Mouse (Mus musculus): ENCODE measurements around the gene Mtap. TPM values are rescaled to one million over a fixed set of nuclear protein-coding genes. Genes with fewer than 3 reads are reported as not detected.

Mtap gene
- polyA plus RNA-seq, 1 experiment = 7.2 TPM

GRCm38 (mm10) chr4:89170931-89171330 is 34.0 kb downstream of the Mtap start:
- WGBS = 92% methylated on average over 6 of the region's 6 CpGs
- Histone ChIP-seq H3K27ac (ENCODE audit: control insufficient read depth, insufficient read depth, low read depth, low read length, poor library complexity) (no peak overlapping the region), H3K4me3 (replicated peaks; ENCODE audit: control insufficient read depth, low read depth, low read length) (no peak overlapping the region), H3K4me1 (ENCODE audit: control insufficient read depth, insufficient read depth, low read length) (no peaks in the 10 kb centered on the region)
- TF ChIP-seq POLR2A (IDR thresholded peaks at IDR 0.05; ENCODE audit: borderline replicate concordance, control insufficient read depth, low read depth, low read length) (no peak), CTCF (IDR thresholded peaks at IDR 0.05; ENCODE audit: control insufficient read depth, insufficient read depth, low read length) (no peak)

- H3K4me3 ChIP-seq (replicated peaks; ENCODE audit: control insufficient read depth, low read depth, low read length) = no peak overlapping the region
- 89% methylated on average over 14 of the region's 14 CpGs for WGBS
- TF ChIP-seq POLR2A (IDR thresholded peaks at IDR 0.05; ENCODE audit: borderline replicate concordance, control insufficient read depth, low read depth, low read length) (no peak), CTCF (IDR thresholded peaks at IDR 0.05; ENCODE audit: control insufficient read depth, insufficient read depth, low read length) (no peak)
- H3K4me1 ChIP-seq (ENCODE audit: control insufficient read depth, insufficient read depth, low read length) = no peaks in the 10 kb centered on the region
- no peak overlapping the region for H3K27ac ChIP-seq (ENCODE audit: control insufficient read depth, insufficient read depth, low read depth, low read length, poor library complexity)
These were observed 36.1 kb downstream of the Mtap start for GRCm38 (mm10) chr4:89172873-89173605.

GRCm38 (mm10) chr4:89177514-89178307 is 40.8 kb downstream of the Mtap start:
- no peaks in the 10 kb centered on the region for H3K4me1 ChIP-seq (ENCODE audit: control insufficient read depth, insufficient read depth, low read length)
- H3K27ac ChIP-seq (ENCODE audit: control insufficient read depth, insufficient read depth, low read depth, low read length, poor library complexity) = no peak overlapping the region
- no peak overlapping the region for H3K4me3 ChIP-seq (replicated peaks; ENCODE audit: control insufficient read depth, low read depth, low read length)
- no peak for TF ChIP-seq CTCF (IDR thresholded peaks at IDR 0.05; ENCODE audit: control insufficient read depth, insufficient read depth, low read length)
- no peak for TF ChIP-seq POLR2A (IDR thresholded peaks at IDR 0.05; ENCODE audit: borderline replicate concordance, control insufficient read depth, low read depth, low read length)
- 82% methylated on average over 6 of the region's 6 CpGs for WGBS

- Histone ChIP-seq H3K27ac (ENCODE audit: control insufficient read depth, insufficient read depth, low read depth, low read length, poor library complexity) (no peak overlapping the region), H3K4me1 (ENCODE audit: control insufficient read depth, insufficient read depth, low read length) (no peaks in the 10 kb centered on the region), H3K4me3 (replicated peaks; ENCODE audit: control insufficient read depth, low read depth, low read length) (no peak overlapping the region)
- TF ChIP-seq CTCF (IDR thresholded peaks at IDR 0.05; ENCODE audit: control insufficient read depth, insufficient read depth, low read length) = no peak
- TF ChIP-seq POLR2A (IDR thresholded peaks at IDR 0.05; ENCODE audit: borderline replicate concordance, control insufficient read depth, low read depth, low read length) = no peak
- 85% methylated on average over 5 of the region's 5 CpGs for WGBS
These were observed 43.2 kb downstream of the Mtap start for GRCm38 (mm10) chr4:89180121-89180520.

GRCm38 (mm10) chr4:89181656-89182055 is 44.7 kb downstream of the Mtap start:
- 86% methylated on average over 2 of the region's 2 CpGs for WGBS
- TF ChIP-seq POLR2A (IDR thresholded peaks at IDR 0.05; ENCODE audit: borderline replicate concordance, control insufficient read depth, low read depth, low read length) (no peak), CTCF (IDR thresholded peaks at IDR 0.05; ENCODE audit: control insufficient read depth, insufficient read depth, low read length) (no peak)

GRCm38 (mm10) chr4:89182486-89182885 is 45.6 kb downstream of the Mtap start:
- H3K27ac ChIP-seq (ENCODE audit: control insufficient read depth, insufficient read depth, low read depth, low read length, poor library complexity) = no peak overlapping the region
- no peaks in the 10 kb centered on the region for H3K4me1 ChIP-seq (ENCODE audit: control insufficient read depth, insufficient read depth, low read length)
- no peak overlapping the region for H3K4me3 ChIP-seq (replicated peaks; ENCODE audit: control insufficient read depth, low read depth, low read length)
- TF ChIP-seq POLR2A (IDR thresholded peaks at IDR 0.05; ENCODE audit: borderline replicate concordance, control insufficient read depth, low read depth, low read length) = no peak
- TF ChIP-seq CTCF (IDR thresholded peaks at IDR 0.05; ENCODE audit: control insufficient read depth, insufficient read depth, low read length) = no peak
- WGBS = 78% methylated on average over 3 of the region's 3 CpGs

More at GRCm38 (mm10) chr4:89181656-89182055, 44.7 kb downstream of the Mtap start:
- Histone ChIP-seq H3K4me1 (ENCODE audit: control insufficient read depth, insufficient read depth, low read length) (no peaks in the 10 kb centered on the region), H3K4me3 (replicated peaks; ENCODE audit: control insufficient read depth, low read depth, low read length) (no peak overlapping the region), H3K27ac (ENCODE audit: control insufficient read depth, insufficient read depth, low read depth, low read length, poor library complexity) (no peak overlapping the region)

GRCm38 (mm10) chr4:89195481-89195880 is 58.6 kb downstream of the Mtap start:
- H3K4me1 ChIP-seq (ENCODE audit: control insufficient read depth, insufficient read depth, low read length) = no peaks in the 10 kb centered on the region
- TF ChIP-seq POLR2A (IDR thresholded peaks at IDR 0.05; ENCODE audit: borderline replicate concordance, control insufficient read depth, low read depth, low read length) (no peak), CTCF (IDR thresholded peaks at IDR 0.05; ENCODE audit: control insufficient read depth, insufficient read depth, low read length) (no peak)
- H3K27ac ChIP-seq (ENCODE audit: control insufficient read depth, insufficient read depth, low read depth, low read length, poor library complexity) = no peak overlapping the region
- no peak overlapping the region for H3K4me3 ChIP-seq (replicated peaks; ENCODE audit: control insufficient read depth, low read depth, low read length)
- WGBS = 74% methylated on average over 4 of the region's 4 CpGs

GRCm38 (mm10) chr4:89197128-89197527 is 60.2 kb downstream of the Mtap start:
- Histone ChIP-seq H3K27ac (ENCODE audit: control insufficient read depth, insufficient read depth, low read depth, low read length, poor library complexity) (no peak overlapping the region), H3K4me1 (ENCODE audit: control insufficient read depth, insufficient read depth, low read length) (no peaks in the 10 kb centered on the region), H3K4me3 (replicated peaks; ENCODE audit: control insufficient read depth, low read depth, low read length) (no peak overlapping the region)
- no peak for TF ChIP-seq CTCF (IDR thresholded peaks at IDR 0.05; ENCODE audit: control insufficient read depth, insufficient read depth, low read length)
- TF ChIP-seq POLR2A (IDR thresholded peaks at IDR 0.05; ENCODE audit: borderline replicate concordance, control insufficient read depth, low read depth, low read length) = no peak
